Mouse (Mus musculus) ES-CJ7 (cell line): ENCODE results near the gene Papss1.

Experiments
- DNase-seq: peaks from one replicate; pipeline ENCODE4 v3.0.0; 2011; ENCODE audit warnings: low read depth, low spot score

Papss1 gene

DNA sequence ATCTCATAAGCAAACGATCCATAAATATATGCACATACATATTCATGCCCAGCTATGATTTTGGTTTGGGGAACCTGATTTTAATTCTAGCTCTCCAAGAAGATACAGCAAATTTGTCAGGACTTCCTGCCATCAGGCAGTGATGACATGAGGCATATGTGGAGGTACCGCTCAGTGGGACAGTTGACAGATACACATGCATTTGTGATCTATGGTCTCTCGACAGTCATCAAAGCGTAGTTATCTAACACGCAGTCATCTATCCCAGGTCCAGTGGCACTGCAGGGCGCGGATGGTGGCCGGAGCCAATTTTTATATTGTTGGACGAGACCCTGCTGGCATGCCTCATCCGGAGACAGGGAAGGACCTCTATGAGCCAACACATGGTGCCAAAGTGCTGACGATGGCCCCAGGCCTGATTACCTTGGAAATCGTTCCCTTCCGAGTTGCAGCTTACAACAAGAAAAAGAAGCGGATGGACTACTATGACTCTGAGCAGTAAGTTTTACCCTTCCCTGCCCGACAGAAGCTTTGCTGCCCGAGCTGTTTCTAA is 66.8 kb downstream of the Papss1 start:
- no peak for DNase-seq

GRCm38 (mm10) chr3:131634091-131634490 is 69.5 kb downstream of the Papss1 start:
- no peak for DNase-seq

- peak; percentile 33 for DNase-seq
Observed at GRCm38 (mm10) chr3:131636126-131636525, 71.6 kb downstream of the Papss1 start.

GRCm38 (mm10) chr3:131637008-131637407 is 72.4 kb downstream of the Papss1 start:
- DNase-seq = no peak

DNA sequence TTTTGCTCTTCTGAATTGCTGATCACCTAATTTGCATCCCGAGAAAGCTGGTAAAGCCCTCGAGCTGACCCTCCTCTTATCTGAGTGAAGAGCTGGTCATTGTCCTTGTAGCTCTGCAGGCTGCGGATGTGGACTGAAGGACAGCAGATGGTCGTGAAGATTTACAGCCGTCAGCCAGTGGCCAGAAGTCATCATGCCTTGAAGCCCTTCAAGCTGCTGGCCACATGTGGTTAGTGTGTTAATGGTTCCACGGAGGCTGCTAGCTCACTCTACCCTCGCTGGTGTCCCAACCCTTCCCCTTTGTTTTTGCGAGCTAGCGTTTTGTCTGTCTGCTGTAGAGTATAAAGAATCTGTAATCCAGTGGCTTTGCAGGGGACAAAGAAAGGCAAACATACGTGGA is 73.1 kb downstream of the Papss1 start:
- no peak for DNase-seq

DNA sequence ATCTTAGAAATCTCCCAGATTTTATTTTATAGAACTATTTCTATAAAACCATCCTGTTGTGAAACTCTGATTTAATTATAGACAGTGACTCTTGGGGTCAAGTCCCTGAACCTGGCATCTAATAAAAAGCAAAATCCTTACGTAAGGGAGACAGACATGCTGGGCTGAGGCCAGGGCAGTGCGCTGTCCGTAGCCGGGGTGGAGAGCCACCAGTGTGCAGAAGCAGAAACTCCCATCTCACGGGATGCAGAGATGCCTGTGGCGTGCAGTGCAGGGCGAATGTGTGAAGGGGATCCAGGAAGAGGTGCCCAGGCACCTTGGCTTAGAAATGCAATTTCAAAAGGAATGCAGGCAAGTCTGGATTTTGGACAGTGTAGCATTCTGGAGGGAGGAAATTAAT is 73.6 kb downstream of the Papss1 start:
- no peak for DNase-seq

- DNase-seq = no peak
Observed at GRCm38 (mm10) chr3:131642681-131643292, 78.2 kb downstream of the Papss1 start.

- no peak for DNase-seq
Observed at GRCm38 (mm10) chr3:131645203-131645602, 80.6 kb downstream of the Papss1 start.

GRCm38 (mm10) chr3:131654366-131654765 is 89.8 kb downstream of the Papss1 start:
- no peak for DNase-seq

- DNase-seq = no peak
Observed at GRCm38 (mm10) chr3:131656032-131656431, 91.5 kb downstream of the Papss1 start.

DNA sequence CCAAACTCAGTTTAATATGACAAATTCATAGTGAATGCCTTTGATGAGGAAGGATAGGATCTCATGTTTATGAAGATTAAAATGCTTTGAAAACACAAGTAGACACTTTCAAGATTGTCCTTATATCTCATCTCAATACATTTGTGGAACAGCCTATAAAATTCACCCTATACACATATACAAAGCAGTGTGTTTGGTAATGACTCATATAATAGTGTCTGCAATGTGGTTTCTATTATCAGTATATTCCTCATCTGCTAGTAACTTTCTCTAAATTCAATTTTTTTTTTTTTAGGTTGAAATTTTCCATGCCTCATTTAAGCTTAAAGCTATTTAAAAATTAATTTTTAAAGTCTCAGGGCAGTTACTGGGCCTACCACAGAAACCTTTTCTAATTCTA is 95.6 kb downstream of the Papss1 start:
- no peak for DNase-seq

DNA sequence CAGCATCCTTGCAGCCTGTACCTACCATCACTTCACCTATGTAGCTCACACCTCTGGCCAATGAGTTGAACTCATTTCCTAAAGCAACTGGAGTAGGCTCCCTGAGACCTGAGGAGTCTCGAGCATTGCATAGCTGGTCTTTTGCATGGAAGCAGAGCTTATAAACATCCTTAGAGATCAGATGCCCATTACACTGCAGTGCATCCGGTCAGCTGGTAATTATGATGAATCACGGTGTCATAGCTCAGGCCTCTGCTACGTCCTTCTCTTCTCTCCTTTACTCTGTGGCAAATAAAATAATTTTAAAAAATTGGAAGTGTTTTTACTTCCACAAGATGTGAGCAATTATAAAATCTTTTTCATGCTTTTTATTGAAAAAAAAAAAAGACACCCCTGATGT is 96.1 kb downstream of the Papss1 start:
- DNase-seq = no peak

DNA sequence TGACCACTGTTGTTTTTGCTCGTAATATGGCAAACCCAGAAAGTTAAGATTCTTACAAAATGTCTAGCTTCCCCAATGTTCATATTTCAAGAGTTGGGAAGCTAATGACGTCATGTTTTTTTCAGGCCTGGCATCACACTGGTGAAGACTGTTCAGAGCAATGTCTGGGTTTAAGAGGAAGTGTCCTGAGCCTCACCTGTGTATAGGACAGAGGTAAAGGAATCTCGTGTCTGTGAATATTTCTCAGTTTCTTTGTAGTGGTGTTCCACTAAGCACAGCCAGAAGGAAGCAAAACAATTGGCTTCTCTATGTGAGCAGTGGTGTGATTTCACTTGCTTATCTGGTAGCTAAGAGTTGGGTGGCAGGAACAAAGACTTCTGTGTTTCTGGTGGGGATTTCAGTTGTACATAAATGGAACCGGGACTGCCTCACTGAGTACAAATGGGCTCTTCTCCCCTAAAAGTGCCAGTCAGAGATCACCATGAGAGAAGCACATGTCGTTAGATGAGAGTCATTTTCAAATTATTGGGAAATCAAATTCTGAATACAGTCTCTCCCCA is 98.1 kb downstream of the Papss1 start:
- no peak for DNase-seq

DNA sequence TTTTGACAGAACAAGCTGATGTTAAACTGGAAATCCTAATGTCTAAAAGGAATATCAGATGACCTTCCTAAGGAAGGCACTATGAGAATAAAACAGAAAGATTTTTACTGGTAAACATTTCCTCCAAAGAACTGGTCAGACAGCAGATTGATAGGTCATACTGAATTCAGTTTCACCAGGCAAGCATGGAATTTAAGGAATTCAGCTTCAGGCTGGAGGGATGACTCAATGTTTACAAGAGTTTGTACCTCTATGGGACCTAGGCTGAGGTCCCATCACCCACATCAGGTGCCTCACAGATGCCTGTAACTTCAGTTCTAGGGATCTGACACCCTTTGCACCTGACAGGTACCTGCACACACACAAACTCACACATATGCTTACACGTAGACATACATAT is 105.3 kb downstream of the Papss1 start:
- DNase-seq = no peak

DNA sequence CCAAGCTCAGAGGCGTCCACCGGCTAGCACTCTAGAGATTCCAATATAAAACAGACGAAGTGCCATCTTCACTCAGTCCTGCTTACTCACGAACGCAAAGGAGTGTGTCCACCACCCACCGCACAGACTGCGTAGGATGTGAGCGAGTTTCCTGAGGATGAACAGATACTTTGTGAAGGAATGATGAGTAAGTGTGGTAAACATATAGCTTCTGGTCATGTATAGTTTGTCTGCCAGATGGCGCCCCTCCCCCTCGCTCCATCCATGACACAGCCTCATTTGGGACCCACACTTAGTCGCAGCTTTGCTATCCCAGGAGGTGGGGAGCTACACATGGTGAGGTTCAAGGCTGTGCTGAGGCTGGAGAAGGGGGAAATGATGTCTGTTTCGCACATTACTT is 121.5 kb downstream of the Papss1 start:
- no peak for DNase-seq

GRCm38 (mm10) chr3:131689949-131690348 is 125.4 kb downstream of the Papss1 start:
- DNase-seq = no peak

- no peak for DNase-seq
Observed at GRCm38 (mm10) chr3:131690543-131690942, 126.0 kb downstream of the Papss1 start.

DNA sequence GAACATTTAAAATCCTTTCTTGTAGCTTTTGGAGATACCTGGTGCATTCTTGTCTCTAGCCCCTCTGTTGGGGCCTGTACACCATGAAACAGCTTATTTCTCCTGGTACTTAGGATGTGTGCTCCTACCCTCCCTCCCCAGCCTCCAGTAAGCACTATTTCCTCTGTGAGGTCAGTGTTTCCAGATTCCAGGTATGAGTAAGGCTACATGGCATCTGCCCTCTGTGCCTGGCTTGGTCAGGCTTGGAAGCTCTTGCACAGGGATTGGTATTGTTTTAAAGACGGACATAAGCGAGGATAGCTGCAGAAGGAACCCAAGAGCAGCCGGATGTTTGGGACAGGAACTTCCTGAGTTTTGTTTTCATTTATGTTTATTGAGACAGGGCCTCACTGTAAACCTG is 126.6 kb downstream of the Papss1 start:
- DNase-seq = no peak
